Comparison of ENCODE assay signal across 10 mouse cellular contexts in genomic region chr2:46465389-46465788, GRCm38 (mm10).
DNase-seq lines count a peak whose midpoint lies in the region; ATAC-seq and TF ChIP-seq lines count a peak whose summit lies in the region.
"Had no signal": no experiment of that assay in that cellular context is flagged by ENCODE, and none has a peak within 500 bp of the region (broad histone marks: within the 10 kb centered on the region; RNA-seq: fewer than 3 reads in every experiment).

No protein-coding gene starts in this region.

- no peak for TF ChIP-seq CTCF in cerebellum, adult 2 months (IDR thresholded peaks at IDR 0.05; ENCODE audit: borderline replicate concordance, insufficient read depth, low read depth, low read length)

- peak; percentile 36 for DNase-seq in heart, postnatal 4 days
- peak; percentile 24 for DNase-seq in Muller cell, postnatal 12 days (ENCODE audit: inconsistent ontology term)
- DNase-seq in embryonic facial prominence, embryonic 14.5 days (ENCODE audit: low spot score) = peak; percentile 89
- no peak for DNase-seq in cerebellum, adult 2 months
- DNase-seq in cerebellum, adult 11-12 months = no peak
- DNase-seq: right cerebral cortex, adult 18-20 months had no signal

- H3K9ac ChIP-seq in heart, embryonic 12.5 days = no peak overlapping the region
- H3K9ac ChIP-seq in embryonic facial prominence, embryonic 14.5 days (ENCODE audit: low read depth, low read length) = no peak overlapping the region
- no peak overlapping the region for H3K9ac ChIP-seq in lung, embryonic 15.5 days
- H3K9ac ChIP-seq: liver, embryonic 14.5 days had no signal

- H3K27me3 ChIP-seq in heart, embryonic 12.5 days (replicated peaks) = no peaks in the 10 kb centered on the region
- no peaks in the 10 kb centered on the region for H3K27me3 ChIP-seq in embryonic facial prominence, embryonic 14.5 days (replicated peaks; ENCODE audit: control insufficient read depth, insufficient read depth, low read length)
- no peaks in the 10 kb centered on the region for H3K27me3 ChIP-seq in lung, embryonic 15.5 days
- no peaks in the 10 kb centered on the region for H3K27me3 ChIP-seq in cerebellum, adult 2 months (ENCODE audit: control insufficient read depth, insufficient read depth, low read length)

- ATAC-seq in heart, embryonic 12.5 days (ENCODE audit: insufficient number of reproducible peaks, low FRiP score) = no peak
- peak; percentile 76; the same call in 1 of the 2 replicates for ATAC-seq in embryonic facial prominence, embryonic 14.5 days (ENCODE audit: low read depth)
- peak; percentile 82 for ATAC-seq in lung, embryonic 15.5 days (ENCODE audit: borderline replicate concordance, extremely low read depth, low FRiP score, low TSS enrichment)
- no peak for ATAC-seq in CD4-positive, CD25-positive, alpha-beta regulatory T cell, adult 4 months

- 41% methylated on average over 4 of the region's 4 CpGs for WGBS in heart, embryonic 12.5 days
- WGBS in embryonic facial prominence, embryonic 14.5 days = 21% methylated on average over 4 of the region's 4 CpGs
- 17% methylated on average over 4 of the region's 4 CpGs for WGBS in lung, embryonic 15.5 days
- 7% methylated on average over 4 of the region's 4 CpGs for WGBS in cerebellum, adult 2 months

- no peak overlapping the region for H3K27ac ChIP-seq in heart, embryonic 12.5 days (ENCODE audit: poor library complexity, severe bottlenecking)
- H3K27ac ChIP-seq in embryonic facial prominence, embryonic 14.5 days (replicated peaks; ENCODE audit: low read depth, low read length) = no peak overlapping the region
- H3K27ac ChIP-seq in lung, embryonic 15.5 days = peak overlapping the region; percentile 76
- no peak overlapping the region for H3K27ac ChIP-seq in cerebellum, adult 2 months (ENCODE audit: insufficient read depth, low read length)
- H3K27ac ChIP-seq: liver, embryonic 14.5 days had no signal

- no peak overlapping the region for H3K4me2 ChIP-seq in heart, embryonic 12.5 days
- H3K4me2 ChIP-seq in embryonic facial prominence, embryonic 14.5 days (ENCODE audit: low read depth, low read length) = no peak overlapping the region; the same call in 1 of the 2 replicates
- H3K4me2 ChIP-seq in lung, embryonic 15.5 days = peak overlapping the region; percentile 45

- H3K4me3 ChIP-seq in heart, embryonic 12.5 days = no peak overlapping the region
- H3K4me3 ChIP-seq in embryonic facial prominence, embryonic 14.5 days (ENCODE audit: low read depth, low read length) = no peak overlapping the region
- no peak overlapping the region for H3K4me3 ChIP-seq in lung, embryonic 15.5 days
- H3K4me3 ChIP-seq in cerebellum, adult 2 months (replicated peaks; ENCODE audit: insufficient read depth, low read depth, low read length) = no peak overlapping the region

- no peaks in the 10 kb centered on the region for H3K36me3 ChIP-seq in heart, embryonic 12.5 days
- no peaks in the 10 kb centered on the region for H3K36me3 ChIP-seq in embryonic facial prominence, embryonic 14.5 days (ENCODE audit: control insufficient read depth, insufficient read depth, low read length)
- no peaks in the 10 kb centered on the region for H3K36me3 ChIP-seq in lung, embryonic 15.5 days

- no peaks in the 10 kb centered on the region for H3K4me1 ChIP-seq in heart, embryonic 12.5 days (replicated peaks)
- peaks cover 6% of the 10 kb centered on the region; the same call in 1 of the 2 replicates for H3K4me1 ChIP-seq in embryonic facial prominence, embryonic 14.5 days (ENCODE audit: control insufficient read depth, insufficient read depth, low read length)
- H3K4me1 ChIP-seq in lung, embryonic 15.5 days = peaks cover 11% of the 10 kb centered on the region
- H3K4me1 ChIP-seq in cerebellum, adult 2 months (ENCODE audit: control insufficient read depth, insufficient read depth, low read length) = no peaks in the 10 kb centered on the region

- no peak for TF ChIP-seq POLR2A in cerebellum, adult 2 months (IDR thresholded peaks at IDR 0.05; ENCODE audit: borderline replicate concordance, insufficient read depth, low read length)

- no peaks in the 10 kb centered on the region for H3K9me3 ChIP-seq in heart, embryonic 12.5 days (replicated peaks)
- no peaks in the 10 kb centered on the region for H3K9me3 ChIP-seq in embryonic facial prominence, embryonic 14.5 days (ENCODE audit: control insufficient read depth, low read length)
- H3K9me3 ChIP-seq in lung, embryonic 15.5 days = no peaks in the 10 kb centered on the region

Comparison
In these comparisons a context has a peak if more than half of its experiments do, and no peak if none do; other contexts are left out.
1. DNase-seq: peak in heart, postnatal 4 days (single experiment), Muller cell, postnatal 12 days (single experiment) and embryonic facial prominence, embryonic 14.5 days (single experiment); none in cerebellum, adult 2 months (0 of 2) and cerebellum, adult 11-12 months (single experiment).
2. ATAC-seq: peak in embryonic facial prominence, embryonic 14.5 days (single experiment) and lung, embryonic 15.5 days (single experiment); none in heart, embryonic 12.5 days (single experiment) and CD4-positive, CD25-positive, alpha-beta regulatory T cell, adult 4 months (single experiment).